Mouse (Mus musculus) E14TG2a.4 (cell line): ENCODE measurements around the gene Cyyr1.

Experiments
- H3K27me3 ChIP-seq: 2 replicates; pipeline ENCODE4 v1.6.1; 2014; ENCODE audit warnings: low read length, control low read depth; ENCODE audit not compliant: insufficient read depth
- H3K36me3 ChIP-seq: 2 replicates; pipeline ENCODE4 v1.6.1; 2014; ENCODE audit warnings: low read length, control low read depth; ENCODE audit not compliant: insufficient read depth
- H3K4me1 ChIP-seq: replicated peaks from 2 replicates; pipeline ENCODE4 v1.6.1; 2014; ENCODE audit warnings: low read depth, low read length, control low read depth
- H3K4me3 ChIP-seq: replicated peaks from 2 replicates; pipeline ENCODE4 v1.5.1; 2014; ENCODE audit warnings: mild to moderate bottlenecking, low read length
- H3K9me3 ChIP-seq: 2 replicates; pipeline ENCODE4 v1.6.1; 2014; ENCODE audit warnings: low read length, control low read depth
- CTCF ChIP-seq: conservative IDR thresholded peaks from 2 replicates; pipeline ENCODE4 v1.5.1; 2014; ENCODE audit warnings: low read length
- NANOG ChIP-seq: IDR thresholded peaks from 2 replicates; pipeline ENCODE4 v1.6.1; 2014; ENCODE audit warnings: borderline replicate concordance, low read length, mixed read lengths
- POU5F1 ChIP-seq: IDR thresholded peaks from 2 replicates; pipeline ENCODE4 v1.6.1; 2014; ENCODE audit warnings: low read length, borderline replicate concordance

Cyyr1 gene

DNA sequence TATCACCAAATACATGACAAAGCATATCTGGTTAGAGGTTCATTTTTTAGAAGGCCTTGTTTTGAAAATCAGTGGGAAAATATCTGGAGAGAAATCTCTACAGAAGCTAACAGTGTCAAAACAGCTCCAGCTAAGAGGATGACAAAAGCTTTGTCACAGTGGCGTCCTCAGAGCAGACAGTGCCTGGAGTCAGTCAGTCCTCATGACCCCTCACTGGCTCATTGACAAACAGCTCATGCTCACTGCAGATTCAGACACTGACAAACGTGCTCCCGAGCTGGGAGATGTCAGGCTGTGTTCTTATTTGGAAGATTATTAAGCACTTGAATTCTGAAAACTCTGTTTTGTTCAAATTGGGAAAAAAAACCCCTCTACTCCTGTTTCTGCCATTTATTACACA is 124.0 kb downstream of the Cyyr1 start:
- Histone ChIP-seq H3K36me3 (no peaks in the 10 kb centered on the region), H3K27me3 (no peaks in the 10 kb centered on the region), H3K9me3 (no peaks in the 10 kb centered on the region), H3K4me3 (no peak overlapping the region), H3K4me1 (no peaks in the 10 kb centered on the region)
- TF ChIP-seq POU5F1 (no peak), NANOG (no peak), CTCF (no peak)

DNA sequence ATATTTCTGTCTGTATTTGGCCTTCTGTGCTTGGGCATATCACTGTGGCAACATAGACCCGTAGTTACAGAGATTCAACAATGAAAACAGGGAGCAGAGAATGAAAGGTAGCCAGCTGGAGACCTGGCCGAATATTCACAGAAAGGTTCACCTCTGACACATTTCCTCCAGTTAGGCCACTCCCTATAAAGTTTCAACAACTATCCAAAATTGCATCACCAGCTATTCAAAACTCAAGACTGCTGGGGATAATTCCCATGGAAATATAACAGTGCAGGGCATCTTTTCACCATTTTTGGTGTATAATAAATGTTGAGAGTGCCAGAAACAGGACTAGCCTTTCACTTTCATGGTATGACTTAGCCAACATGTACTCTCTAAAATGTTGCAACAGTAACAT is 130.3 kb downstream of the Cyyr1 start:
- TF ChIP-seq POU5F1 = no peak
- TF ChIP-seq NANOG = no peak
- no peak for TF ChIP-seq CTCF
- Histone ChIP-seq H3K27me3 (no peaks in the 10 kb centered on the region), H3K4me3 (no peak overlapping the region), H3K9me3 (no peaks in the 10 kb centered on the region), H3K36me3 (no peaks in the 10 kb centered on the region), H3K4me1 (no peaks in the 10 kb centered on the region)

DNA sequence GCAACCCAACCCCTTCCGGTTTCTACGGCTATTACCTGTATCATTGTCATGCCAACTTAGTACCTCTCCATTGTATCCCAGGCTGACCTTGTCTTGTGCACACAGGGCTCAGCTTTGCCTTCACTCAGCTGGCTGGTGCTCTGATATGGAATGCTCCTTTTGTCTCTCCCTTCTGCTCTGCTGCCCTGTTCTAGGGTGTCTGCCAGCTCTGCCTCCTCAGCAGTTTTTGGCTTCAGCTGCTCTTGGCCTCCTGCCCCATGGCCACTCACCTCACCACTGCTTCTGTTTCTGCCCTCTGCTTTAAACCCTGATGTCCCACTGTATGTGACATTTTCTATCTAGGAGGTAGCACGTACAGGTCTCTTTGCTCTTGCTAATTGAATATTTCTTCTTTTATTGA is 137.8 kb downstream of the Cyyr1 start:
- Histone ChIP-seq H3K4me1 (peaks cover 6% of the 10 kb centered on the region; the same call in 1 of the 2 replicates), H3K4me3 (no peak overlapping the region), H3K27me3 (no peaks in the 10 kb centered on the region), H3K9me3 (no peaks in the 10 kb centered on the region), H3K36me3 (no peaks in the 10 kb centered on the region)
- TF ChIP-seq NANOG (no peak), POU5F1 (no peak), CTCF (no peak)

DNA sequence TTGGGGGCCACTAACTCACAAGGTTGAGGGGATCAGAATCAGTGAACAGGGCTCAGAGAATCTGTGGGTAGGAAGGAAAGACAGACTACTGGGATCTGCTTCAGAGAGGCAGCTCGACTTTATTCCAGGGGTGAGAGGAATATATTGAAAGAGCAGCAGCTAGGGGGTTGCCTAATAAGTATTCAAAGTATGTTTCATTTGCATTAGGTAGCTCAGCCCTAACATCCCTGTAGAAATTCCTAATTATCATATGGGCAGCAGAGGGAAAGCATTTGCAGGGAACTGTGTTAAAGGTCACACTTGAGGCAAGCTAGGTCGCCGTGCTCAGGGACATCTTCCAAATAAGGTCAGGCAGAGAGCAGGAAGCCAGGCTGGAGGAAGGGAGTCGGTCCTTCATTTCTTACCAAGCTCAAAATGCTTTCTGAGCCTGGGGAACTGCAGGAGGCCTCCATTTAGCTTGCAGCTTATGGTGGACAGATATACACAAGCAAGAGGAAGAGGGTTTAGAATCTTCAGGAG is 159.7 kb downstream of the Cyyr1 start:
- TF ChIP-seq CTCF = no peak
- no peak for TF ChIP-seq POU5F1
- no peak for TF ChIP-seq NANOG
- H3K4me3 ChIP-seq = no peak overlapping the region

DNA sequence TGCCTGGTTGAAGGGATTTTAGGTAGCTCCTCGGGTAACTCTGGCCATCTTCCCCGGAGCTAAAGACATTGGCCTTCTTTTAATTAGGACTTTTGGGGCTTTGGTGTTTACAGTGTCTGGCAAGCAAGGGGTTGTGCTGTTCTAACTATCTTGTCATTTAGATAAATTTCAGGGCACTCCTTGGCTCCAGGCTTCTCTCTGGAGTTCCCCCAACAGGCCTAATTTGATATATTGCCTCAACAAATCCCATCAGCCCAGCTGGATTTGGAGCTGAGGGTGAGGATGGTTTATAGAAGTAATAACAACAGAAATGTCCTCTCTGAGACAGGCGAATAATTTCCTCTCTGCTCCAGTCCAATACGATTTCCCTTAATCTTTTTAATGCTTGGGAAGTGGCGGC is 166.4 kb downstream of the Cyyr1 start:
- H3K4me3 ChIP-seq = no peak overlapping the region
- H3K9me3 ChIP-seq = peaks cover 23% of the 10 kb centered on the region
- 0 out of 2 replicates have a peak, but pooled peaks cover 4% of the 10 kb centered on the region for H3K4me1 ChIP-seq
- H3K27me3 ChIP-seq = no peaks in the 10 kb centered on the region
- H3K36me3 ChIP-seq = no peaks in the 10 kb centered on the region
- TF ChIP-seq CTCF (no peak), NANOG (no peak), POU5F1 (no peak)

More for the DNA sequence above, 159.7 kb downstream of the Cyyr1 start:
- no peaks in the 10 kb centered on the region for H3K36me3 ChIP-seq
- H3K4me1 ChIP-seq = no peaks in the 10 kb centered on the region; the same call in 1 of the 2 replicates
- 0 out of 2 replicates have a peak, but pooled peaks cover 2% of the 10 kb centered on the region for H3K27me3 ChIP-seq
- H3K9me3 ChIP-seq = no peaks in the 10 kb centered on the region
